Mouse (Mus musculus) ES-Bruce4 (cell line): ENCODE data around the gene Uba52. TPM values are rescaled to one million over a fixed set of nuclear protein-coding genes. Genes with fewer than 3 reads are reported as not detected.

Source experiments
- H3K27ac ChIP-seq: 2 replicates; pipeline ENCODE4 v1.5.1; 2012; ENCODE audit warnings: low read length, inconsistent platforms; ENCODE audit not compliant: insufficient read depth
- H3K27me3 ChIP-seq: 2 replicates; pipeline ENCODE4 v1.6.1; 2012; ENCODE audit warnings: mild to moderate bottlenecking, low read length, inconsistent platforms; ENCODE audit not compliant: control insufficient read depth, poor library complexity, insufficient read depth, severe bottlenecking
- H3K36me3 ChIP-seq: 2 replicates; pipeline ENCODE4 v1.6.1; 2012; ENCODE audit warnings: inconsistent platforms, mild to moderate bottlenecking, low read length, moderate library complexity; ENCODE audit not compliant: control insufficient read depth, poor library complexity, insufficient read depth, severe bottlenecking
- H3K4me1 ChIP-seq: one replicate; pipeline ENCODE4 v1.8.1; 2011; ENCODE audit warnings: low read length; ENCODE audit not compliant: control insufficient read depth, insufficient read depth
- H3K4me3 ChIP-seq: 2 replicates; pipeline ENCODE4 v1.5.1; 2011; ENCODE audit warnings: low read depth, mild to moderate bottlenecking, low read length
- H3K9ac ChIP-seq: 2 replicates; pipeline ENCODE4 v1.6.1; 2012; ENCODE audit warnings: low read depth, mild to moderate bottlenecking, inconsistent platforms; ENCODE audit not compliant: poor library complexity, severe bottlenecking
- H3K9me3 ChIP-seq: replicated peaks from 2 replicates; pipeline ENCODE4 v1.6.1; 2012; ENCODE audit warnings: mild to moderate bottlenecking, low read length, inconsistent platforms; ENCODE audit not compliant: control insufficient read depth, poor library complexity, insufficient read depth, severe bottlenecking
- CTCF ChIP-seq: IDR thresholded peaks from one replicate; pipeline ENCODE4 v1.8.1; 2011; ENCODE audit warnings: low read depth, low read length
- EP300 ChIP-seq: IDR thresholded peaks from 2 replicates; pipeline ENCODE4 v1.6.1; 2011; ENCODE audit warnings: low read depth, low read length; ENCODE audit not compliant: insufficient read depth
- POLR2A ChIP-seq: IDR thresholded peaks from one replicate; pipeline ENCODE4 v1.8.1; 2011; ENCODE audit warnings: low read length; ENCODE audit not compliant: insufficient read depth
- polyA plus RNA-seq: library from polyadenylated mRNA; stranded (reverse); fragments of >200 nt; gene quantifications from 2 replicates; pipeline ENCODE4 v1.2.4, GENCODE M21; 2011; ENCODE audit warnings: low read depth; ENCODE audit not compliant: missing spikeins, insufficient read depth, insufficient read length

Gene Uba52
- polyA plus RNA-seq, 1 experiment = 1,157 TPM

DNA sequence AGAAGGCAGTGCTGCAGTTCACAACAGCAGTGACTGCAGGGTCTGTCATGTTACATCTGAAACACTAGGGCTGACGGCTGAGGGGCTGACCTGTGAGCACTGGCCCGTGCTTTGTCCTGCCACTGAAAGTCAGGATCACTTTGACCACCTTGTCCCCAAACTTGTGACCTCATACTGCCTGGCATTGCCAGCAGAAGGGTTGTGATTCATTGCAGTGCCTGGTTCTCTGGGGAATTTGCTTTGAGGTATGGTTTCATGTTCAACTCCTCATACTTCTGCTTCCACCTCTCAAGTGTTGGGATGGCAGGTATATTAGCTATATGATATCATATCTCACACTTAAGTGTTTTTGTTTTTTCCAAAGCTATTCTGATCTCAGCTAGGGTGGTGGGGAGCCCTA is 25.1 kb upstream of the Uba52 start:
- no peak overlapping the region for H3K4me3 ChIP-seq
- H3K9ac ChIP-seq = no peak overlapping the region
- TF ChIP-seq CTCF = no peak
- TF ChIP-seq POLR2A = no peak
- TF ChIP-seq EP300 = no peak
- no peaks in the 10 kb centered on the region for H3K4me1 ChIP-seq
- H3K9me3 ChIP-seq = no peaks in the 10 kb centered on the region
- H3K27ac ChIP-seq = no peak overlapping the region
- no peaks in the 10 kb centered on the region for H3K27me3 ChIP-seq
- peaks cover 25% of the 10 kb centered on the region for H3K36me3 ChIP-seq

DNA sequence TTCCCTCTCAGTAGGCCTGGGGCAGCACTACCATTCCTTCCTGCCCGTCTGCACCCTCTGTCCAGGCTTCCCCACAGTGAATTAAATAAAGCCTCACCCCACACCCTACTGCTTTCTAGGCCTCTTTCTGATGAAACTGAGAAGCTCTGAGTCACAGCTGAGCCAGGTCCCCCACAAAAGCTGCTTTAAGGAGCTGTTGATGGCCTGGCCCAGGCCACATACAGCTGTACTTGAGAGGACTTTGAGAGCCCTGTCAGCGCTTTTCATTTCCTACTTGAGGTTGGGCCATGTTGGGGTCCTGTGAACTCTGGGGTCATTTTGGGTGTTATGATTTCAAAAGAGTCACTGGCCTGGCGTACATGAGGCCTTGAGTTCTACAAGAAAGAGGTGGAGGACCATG is 24.6 kb upstream of the Uba52 start:
- Histone ChIP-seq H3K9ac (no peak overlapping the region), H3K4me1 (no peaks in the 10 kb centered on the region), H3K4me3 (no peak overlapping the region), H3K36me3 (peaks cover 28% of the 10 kb centered on the region), H3K27me3 (no peaks in the 10 kb centered on the region), H3K9me3 (no peaks in the 10 kb centered on the region), H3K27ac (no peak overlapping the region)
- TF ChIP-seq EP300 (no peak), CTCF (no peak), POLR2A (no peak)

DNA sequence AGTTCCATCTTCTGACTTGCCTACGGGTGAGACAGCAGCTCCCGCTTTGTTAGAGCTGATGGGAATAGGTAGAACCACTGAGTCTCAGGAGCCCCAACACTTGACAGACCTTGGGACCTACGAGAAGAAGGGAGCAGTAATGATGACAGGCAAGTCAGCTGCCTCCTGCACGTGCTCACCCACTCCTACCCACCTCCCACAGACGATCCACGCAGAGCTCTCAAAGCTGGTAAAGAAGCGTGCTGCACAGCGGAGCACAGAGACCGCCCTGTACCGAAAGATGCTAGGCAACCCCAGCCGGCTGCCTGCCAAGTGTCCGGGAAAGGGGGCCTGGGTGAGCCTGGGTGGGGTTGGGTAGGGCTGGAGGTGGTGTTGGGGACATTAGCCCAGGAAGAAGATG is 23.7 kb upstream of the Uba52 start:
- Histone ChIP-seq H3K36me3 (peaks cover 28% of the 10 kb centered on the region), H3K4me3 (no peak overlapping the region)

DNA sequence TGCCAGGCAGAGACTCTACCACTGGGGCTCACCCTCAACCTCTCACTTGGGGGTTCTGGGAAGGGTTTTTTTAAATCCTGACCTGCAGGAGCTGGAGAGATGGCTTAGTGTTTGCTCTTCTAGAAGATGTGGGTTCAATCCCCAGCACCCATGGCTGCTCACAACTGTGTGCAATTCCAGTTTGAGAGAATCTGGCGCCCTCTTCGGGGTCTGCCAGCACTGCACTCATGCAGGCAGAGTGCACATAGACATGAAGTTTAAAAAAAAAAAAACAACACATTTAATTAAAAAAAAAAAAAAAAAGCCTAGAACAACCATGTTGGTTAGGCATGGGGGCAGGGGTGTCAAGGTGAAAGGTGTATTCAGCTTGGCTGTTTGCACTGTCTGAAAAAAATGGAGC is 19.7 kb upstream of the Uba52 start:
- peak; percentile 43 for TF ChIP-seq CTCF
- TF ChIP-seq EP300 = no peak
- H3K9ac ChIP-seq = no peak overlapping the region
- peaks cover 3% of the 10 kb centered on the region for H3K4me1 ChIP-seq
- H3K9me3 ChIP-seq = no peaks in the 10 kb centered on the region
- H3K27ac ChIP-seq = no peak overlapping the region
- H3K4me3 ChIP-seq = no peak overlapping the region
- H3K27me3 ChIP-seq = no peaks in the 10 kb centered on the region
- H3K36me3 ChIP-seq = peaks cover 28% of the 10 kb centered on the region

More for the DNA sequence above, 23.7 kb upstream of the Uba52 start:
- H3K9me3 ChIP-seq = no peaks in the 10 kb centered on the region
- no peaks in the 10 kb centered on the region for H3K27me3 ChIP-seq
- H3K9ac ChIP-seq = no peak overlapping the region
- TF ChIP-seq POLR2A (no peak), EP300 (no peak), CTCF (no peak)
- H3K4me1 ChIP-seq = no peaks in the 10 kb centered on the region
- no peak overlapping the region for H3K27ac ChIP-seq

DNA sequence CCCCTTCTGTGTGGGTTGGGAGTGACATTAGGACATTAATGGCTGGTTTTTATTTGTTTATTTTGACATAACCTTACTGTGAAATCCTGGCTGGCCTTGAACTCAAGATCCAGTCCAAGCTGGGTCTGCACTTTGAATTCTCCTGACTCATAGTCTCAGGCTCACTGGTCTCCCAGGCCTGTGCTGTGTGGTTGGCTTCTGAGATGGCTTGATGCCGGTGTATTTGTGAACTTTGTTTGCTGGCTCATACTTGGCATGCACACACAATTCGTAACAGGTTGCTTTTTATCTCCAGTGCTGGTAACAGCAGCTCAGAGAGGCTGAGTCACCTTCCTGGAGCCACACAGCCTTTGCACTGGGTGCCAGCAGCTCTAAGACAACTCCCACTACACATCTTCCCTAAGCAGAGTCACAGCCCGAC is 19.1 kb upstream of the Uba52 start:
- H3K36me3 ChIP-seq = peaks cover 28% of the 10 kb centered on the region
- no peak overlapping the region for H3K4me3 ChIP-seq
- H3K27me3 ChIP-seq = no peaks in the 10 kb centered on the region
- H3K9ac ChIP-seq = no peak overlapping the region
- H3K4me1 ChIP-seq = peaks cover 3% of the 10 kb centered on the region
- no peak overlapping the region for H3K27ac ChIP-seq
- TF ChIP-seq EP300 = no peak
- TF ChIP-seq POLR2A = no peak
- TF ChIP-seq CTCF = no peak
- H3K9me3 ChIP-seq = no peaks in the 10 kb centered on the region

DNA sequence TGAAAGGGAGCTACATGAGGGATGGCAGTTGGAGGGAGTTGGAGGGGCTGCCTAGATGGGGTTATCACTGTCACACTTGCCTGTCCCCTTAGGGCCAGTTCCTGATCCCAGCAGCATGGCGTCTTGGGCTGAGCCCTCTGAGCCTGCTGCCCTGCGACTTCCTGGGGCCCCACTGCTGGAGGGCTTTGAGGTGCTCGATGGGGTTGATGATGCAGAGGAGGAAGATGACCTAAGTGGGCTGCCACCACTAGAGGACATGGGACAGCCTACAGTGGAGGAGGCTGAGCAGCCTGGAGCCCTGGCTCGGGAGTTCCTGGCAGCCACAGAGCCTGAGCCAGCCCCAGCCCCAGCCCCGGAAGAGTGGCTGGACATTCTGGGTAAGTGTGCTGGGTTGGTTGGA is 18.7 kb upstream of the Uba52 start:
- H3K9me3 ChIP-seq = no peaks in the 10 kb centered on the region
- H3K9ac ChIP-seq = no peak overlapping the region
- peaks cover 3% of the 10 kb centered on the region for H3K4me1 ChIP-seq
- H3K27me3 ChIP-seq = no peaks in the 10 kb centered on the region
- TF ChIP-seq POLR2A (no peak), CTCF (no peak), EP300 (no peak)
- H3K36me3 ChIP-seq = peaks cover 28% of the 10 kb centered on the region
- H3K27ac ChIP-seq = no peak overlapping the region
- H3K4me3 ChIP-seq = no peak overlapping the region
